Mouse (Mus musculus) testis, adult 2 months (tissue): Measurements from ENCODE around the gene Dpm1.

ENCODE experiments used
- CTCF ChIP-seq: fragments of 200-500 bp; IDR thresholded peaks from 2 replicates; pipeline ENCODE4 v1.5.1; 2012; ENCODE audit warnings: low read depth, mild to moderate bottlenecking, inconsistent platforms, low read length, moderate library complexity; ENCODE audit not compliant: control insufficient read depth, insufficient read depth, insufficient replicate concordance
- POLR2A ChIP-seq: fragments of 200-500 bp; IDR thresholded peaks from 2 replicates; pipeline ENCODE4 v1.6.1; 2012; ENCODE audit warnings: low read depth, mild to moderate bottlenecking, inconsistent platforms, low read length, moderate library complexity; ENCODE audit not compliant: control insufficient read depth

GRCm38 (mm10) chr2:168193685-168194084 lies 36.7 kb downstream of the Dpm1 start:
- TF ChIP-seq CTCF: no peak
- TF ChIP-seq POLR2A: no peak
